Comparison of ENCODE assay signal across 23 mouse cellular contexts in genomic region chr16:95838886-95839430, GRCm38 (mm10).
A peak's percentile ranks its signal among the peaks of the same experiment; 100 is the strongest.
DNase-seq lines count a peak whose midpoint lies in the region; ATAC-seq and TF ChIP-seq lines count a peak whose summit lies in the region.
"Had no signal": no experiment of that assay in that cellular context is flagged by ENCODE, and none has a peak within 500 bp of the region (broad histone marks: within the 10 kb centered on the region; RNA-seq: fewer than 3 reads in every experiment).

No protein-coding gene starts in this region.

- TF ChIP-seq POLR2A in myocyte (IDR thresholded peaks at IDR 0.05; ENCODE audit: insufficient read length, low read depth): no peak

- no peak overlapping the region for H3K4me3 ChIP-seq in intestine, postnatal 0 days (ENCODE audit: low read depth, low read length)
- H3K4me3 ChIP-seq in intestine, embryonic 15.5 days (replicated peaks): no peak overlapping the region
- no peak overlapping the region for H3K4me3 ChIP-seq in liver, embryonic 15.5 days (replicated peaks)
- H3K4me3 ChIP-seq in myocyte: no peak overlapping the region
- H3K4me3 ChIP-seq: embryonic facial prominence, embryonic 13.5 days; erythroblast, embryonic 14.5 days; forebrain, embryonic 12.5 days; neural tube, embryonic 15.5 days had no signal

- H3K79me2 ChIP-seq in myocyte (ENCODE audit: control insufficient read depth, insufficient read depth): no peaks in the 10 kb centered on the region

- WGBS in intestine, postnatal 0 days: 36% methylated on average over 1 of the region's 1 CpGs
- WGBS in intestine, embryonic 15.5 days: 53% methylated on average over 1 of the region's 1 CpGs
- WGBS in liver, embryonic 15.5 days (ENCODE audit: insufficient replicate concordance): 12% methylated on average over 1 of the region's 1 CpGs

- H3K4me2 ChIP-seq in intestine, postnatal 0 days (replicated peaks; ENCODE audit: low read depth): no peak overlapping the region
- H3K4me2 ChIP-seq in intestine, embryonic 15.5 days (replicated peaks): no peak overlapping the region
- H3K4me2 ChIP-seq in liver, embryonic 15.5 days: no peak overlapping the region
- peak overlapping the region; percentile 31 for H3K4me2 ChIP-seq in myocyte (ENCODE audit: low read depth)
- H3K4me2 ChIP-seq: embryonic facial prominence, embryonic 13.5 days; forebrain, embryonic 12.5 days; heart, embryonic 11.5 days; hindbrain, embryonic 14.5 days; neural tube, embryonic 15.5 days had no signal

- H3K9ac ChIP-seq in intestine, postnatal 0 days (ENCODE audit: low read depth, low read length): no peak overlapping the region
- no peak overlapping the region for H3K9ac ChIP-seq in intestine, embryonic 15.5 days
- H3K9ac ChIP-seq in liver, embryonic 15.5 days: no peak overlapping the region
- H3K9ac ChIP-seq: embryonic facial prominence, embryonic 13.5 days; forebrain, embryonic 12.5 days; hindbrain, embryonic 14.5 days; neural tube, embryonic 15.5 days had no signal

- no peaks in the 10 kb centered on the region for H3K27me3 ChIP-seq in intestine, postnatal 0 days (replicated peaks; ENCODE audit: control insufficient read depth, insufficient read depth, low read length)
- no peaks in the 10 kb centered on the region for H3K27me3 ChIP-seq in intestine, embryonic 15.5 days (replicated peaks)
- H3K27me3 ChIP-seq in liver, embryonic 15.5 days: no peaks in the 10 kb centered on the region
- no peaks in the 10 kb centered on the region for H3K27me3 ChIP-seq in myocyte (ENCODE audit: control insufficient read depth, insufficient read depth, insufficient read length)
- H3K27me3 ChIP-seq: CH12.LX; embryonic facial prominence, embryonic 13.5 days; forebrain, embryonic 12.5 days; neural tube, embryonic 15.5 days had no signal

- no peaks in the 10 kb centered on the region for H3K9me3 ChIP-seq in intestine, postnatal 0 days (ENCODE audit: control insufficient read depth)
- no peaks in the 10 kb centered on the region for H3K9me3 ChIP-seq in intestine, embryonic 15.5 days
- no peaks in the 10 kb centered on the region for H3K9me3 ChIP-seq in liver, embryonic 15.5 days (replicated peaks)
- H3K9me3 ChIP-seq: embryonic facial prominence, embryonic 13.5 days; forebrain, embryonic 12.5 days; G1E; neural tube, embryonic 15.5 days had no signal

- no peak overlapping the region for H3ac ChIP-seq in myocyte (ENCODE audit: control insufficient read depth, insufficient read length)

- peak; percentile 23; the same call in 1 of the 2 replicates for ATAC-seq in intestine, postnatal 0 days
- ATAC-seq in intestine, embryonic 15.5 days: no peak
- ATAC-seq in liver, embryonic 15.5 days (ENCODE audit: insufficient read depth): peak; percentile 24; the same call in 1 of the 2 replicates
- no peak for ATAC-seq in megakaryocyte-erythroid progenitor cell, adult 5-6 weeks (replicated peaks; ENCODE audit: low FRiP score, low TSS enrichment, poor library complexity, severe bottlenecking)

- no peaks in the 10 kb centered on the region for H3K36me3 ChIP-seq in intestine, postnatal 0 days (ENCODE audit: control insufficient read depth, insufficient read depth)
- H3K36me3 ChIP-seq in intestine, embryonic 15.5 days: no peaks in the 10 kb centered on the region
- H3K36me3 ChIP-seq in liver, embryonic 15.5 days (replicated peaks): no peaks in the 10 kb centered on the region
- H3K36me3 ChIP-seq in myocyte (ENCODE audit: control insufficient read depth, insufficient read depth): no peaks in the 10 kb centered on the region
- H3K36me3 ChIP-seq: embryonic facial prominence, embryonic 13.5 days; forebrain, embryonic 12.5 days; G1E; neural tube, embryonic 15.5 days had no signal

- DNase-seq in testis, postnatal 14 days (ENCODE audit: low spot score): peak; percentile 16
- no peak for DNase-seq in testis, postnatal 10 days (ENCODE audit: low spot score)
- no peak for DNase-seq in urinary bladder, postnatal 14 days (ENCODE audit: low spot score)
- DNase-seq: adrenal gland, adult 2 months; cerebellum, adult 18-20 months; cerebellum, postnatal 14 days; heart, postnatal 14 days; kidney, postnatal 4 days; right cerebral cortex, adult 18-20 months; right cerebral cortex, postnatal 4 days had no signal

- no peaks in the 10 kb centered on the region for H3K4me1 ChIP-seq in intestine, postnatal 0 days (replicated peaks; ENCODE audit: control insufficient read depth, insufficient read depth, low read length)
- no peaks in the 10 kb centered on the region for H3K4me1 ChIP-seq in intestine, embryonic 15.5 days (replicated peaks)
- H3K4me1 ChIP-seq in liver, embryonic 15.5 days (replicated peaks): peaks cover 19% of the 10 kb centered on the region; the same call in 1 of the 2 replicates

- no peak for TF ChIP-seq CTCF in intestine, postnatal 0 days (IDR thresholded peaks at IDR 0.05; ENCODE audit: low read depth)

- H3K27ac ChIP-seq in intestine, postnatal 0 days (ENCODE audit: low read depth, low read length): no peak overlapping the region
- no peak overlapping the region for H3K27ac ChIP-seq in intestine, embryonic 15.5 days
- H3K27ac ChIP-seq in liver, embryonic 15.5 days (replicated peaks): no peak overlapping the region
- H3K27ac ChIP-seq: embryonic facial prominence, embryonic 13.5 days; forebrain, embryonic 12.5 days; hindbrain, embryonic 14.5 days; neural tube, embryonic 15.5 days had no signal

TF ChIP-seq in myocyte, 11 proteins besides CTCF, POLR2A, EP300 and RAD21:
- peak; percentile 70; the same call in 1 of the 2 replicates for TF ChIP-seq CEBPB (IDR thresholded peaks at IDR 0.05; ENCODE audit: insufficient read depth, poor library complexity, severe bottlenecking)
- no peak for TF ChIP-seq REST (IDR thresholded peaks at IDR 0.05; ENCODE audit: insufficient read depth, insufficient read length)

Comparison
In these comparisons a context has a peak if more than half of its experiments do, and no peak if none do; other contexts are left out.
1. ATAC-seq: peak in intestine, postnatal 0 days (single experiment) and liver, embryonic 15.5 days (single experiment); none in intestine, embryonic 15.5 days (single experiment) and megakaryocyte-erythroid progenitor cell, adult 5-6 weeks (single experiment).